Mouse (Mus musculus): ENCODE results near the gene Deaf1.
"Not testable (repeated sequence)": the region's sequence is repeated elsewhere in the genome, so short reads cannot be mapped to it uniquely, and the experiment has no call there.

Gene Deaf1

GRCm38 (mm10) chr7:141263640-141264039, 63.9 kb downstream of the Deaf1 start:
- DNase-seq (ENCODE audit: low spot score) = no peak

GRCm38 (mm10) chr7:141261480-141261879, 66.0 kb downstream of the Deaf1 start:
- DNase-seq (ENCODE audit: low spot score) = no peak

- no peak for DNase-seq (ENCODE audit: low spot score)
Observed at GRCm38 (mm10) chr7:141256159-141256558, 71.3 kb downstream of the Deaf1 start.

- not testable (repeated sequence) for DNase-seq (ENCODE audit: low spot score)
Observed at GRCm38 (mm10) chr7:141250486-141250885, 77.0 kb downstream of the Deaf1 start.
